Mouse (Mus musculus): ENCODE results near the gene Sh3d19. TPM values are rescaled to one million over a fixed set of nuclear protein-coding genes. Genes with fewer than 3 reads are reported as not detected.
A peak's percentile ranks its signal among the peaks of the same experiment; 100 is the strongest.
"Not testable (repeated sequence)": the region's sequence is repeated elsewhere in the genome, so short reads cannot be mapped to it uniquely, and the experiment has no call there.

Gene Sh3d19
- polyA plus RNA-seq, 1 experiment, result 12.5 TPM

GRCm38 (mm10) chr3:85961134-85961533 is 9.8 kb upstream of the Sh3d19 start:
- H3K4me1 ChIP-seq (ENCODE audit: control insufficient read depth, insufficient read depth, insufficient read length, low read length), result peaks cover 3% of the 10 kb centered on the region; the same call in 1 of the 2 replicates
- no peak overlapping the region for H3K4me3 ChIP-seq (ENCODE audit: insufficient read depth, low read depth, low read length)
- H3K27ac ChIP-seq (replicated peaks; ENCODE audit: low read depth, low read length), result no peak overlapping the region

- peaks cover 3% of the 10 kb centered on the region; the same call in 1 of the 2 replicates for H3K4me1 ChIP-seq (ENCODE audit: control insufficient read depth, insufficient read depth, insufficient read length, low read length)
These were observed 5.4 kb upstream of the Sh3d19 start for GRCm38 (mm10) chr3:85965479-85965878.

GRCm38 (mm10) chr3:85969040-85969439 is 1.9 kb upstream of the Sh3d19 start:
- Histone ChIP-seq H3K27ac (replicated peaks; ENCODE audit: low read depth, low read length) (no peak overlapping the region), H3K4me3 (ENCODE audit: insufficient read depth, low read depth, low read length) (no peak overlapping the region), H3K4me1 (ENCODE audit: control insufficient read depth, insufficient read depth, insufficient read length, low read length) (no peaks in the 10 kb centered on the region)

More at GRCm38 (mm10) chr3:85965479-85965878, 5.4 kb upstream of the Sh3d19 start:
- H3K4me3 ChIP-seq (ENCODE audit: insufficient read depth, low read depth, low read length), result no peak overlapping the region
- no peak overlapping the region for H3K27ac ChIP-seq (replicated peaks; ENCODE audit: low read depth, low read length)

GRCm38 (mm10) chr3:85971599-85971975 is 678 bp downstream of the Sh3d19 start:
- no peaks in the 10 kb centered on the region for H3K4me1 ChIP-seq (ENCODE audit: control insufficient read depth, insufficient read depth, insufficient read length, low read length)
- peak overlapping the region; percentile 81 for H3K4me3 ChIP-seq (ENCODE audit: insufficient read depth, low read depth, low read length)
- H3K27ac ChIP-seq (replicated peaks; ENCODE audit: low read depth, low read length), result no peak overlapping the region

- no peak overlapping the region for H3K27ac ChIP-seq (replicated peaks; ENCODE audit: low read depth, low read length)
- no peak overlapping the region for H3K4me3 ChIP-seq (ENCODE audit: insufficient read depth, low read depth, low read length)
- H3K4me1 ChIP-seq (ENCODE audit: control insufficient read depth, insufficient read depth, insufficient read length, low read length), result no peaks in the 10 kb centered on the region
These were observed 2.6 kb downstream of the Sh3d19 start for GRCm38 (mm10) chr3:85973376-85974140.

GRCm38 (mm10) chr3:85974451-85974850 is 3.5 kb downstream of the Sh3d19 start:
- H3K4me1 ChIP-seq (ENCODE audit: control insufficient read depth, insufficient read depth, insufficient read length, low read length), result no peaks in the 10 kb centered on the region
- no peak overlapping the region; the same call in 1 of the 2 replicates for H3K4me3 ChIP-seq (ENCODE audit: insufficient read depth, low read depth, low read length)
- H3K27ac ChIP-seq (replicated peaks; ENCODE audit: low read depth, low read length), result no peak overlapping the region

GRCm38 (mm10) chr3:85980036-85980435 is 9.1 kb downstream of the Sh3d19 start:
- H3K27ac ChIP-seq (replicated peaks; ENCODE audit: low read depth, low read length), result no peak overlapping the region
- no peak overlapping the region for H3K4me3 ChIP-seq (ENCODE audit: insufficient read depth, low read depth, low read length)
- H3K4me1 ChIP-seq (ENCODE audit: control insufficient read depth, insufficient read depth, insufficient read length, low read length), result no peaks in the 10 kb centered on the region

GRCm38 (mm10) chr3:85981761-85982160 is 10.9 kb downstream of the Sh3d19 start:
- not testable (repeated sequence) for H3K4me1 ChIP-seq (ENCODE audit: control insufficient read depth, insufficient read depth, insufficient read length, low read length); H3K27ac ChIP-seq (replicated peaks; ENCODE audit: low read depth, low read length); H3K4me3 ChIP-seq (ENCODE audit: insufficient read depth, low read depth, low read length)

- Histone ChIP-seq H3K27ac (replicated peaks; ENCODE audit: low read depth, low read length) (no peak overlapping the region), H3K4me1 (ENCODE audit: control insufficient read depth, insufficient read depth, insufficient read length, low read length) (no peaks in the 10 kb centered on the region), H3K4me3 (ENCODE audit: insufficient read depth, low read depth, low read length) (no peak overlapping the region)
These were observed 13.6 kb downstream of the Sh3d19 start for GRCm38 (mm10) chr3:85984537-85984936.

- H3K4me3 ChIP-seq (ENCODE audit: insufficient read depth, low read depth, low read length), result no peak overlapping the region
- no peak overlapping the region for H3K27ac ChIP-seq (replicated peaks; ENCODE audit: low read depth, low read length)
- no peaks in the 10 kb centered on the region for H3K4me1 ChIP-seq (ENCODE audit: control insufficient read depth, insufficient read depth, insufficient read length, low read length)
These were observed 16.3 kb downstream of the Sh3d19 start for GRCm38 (mm10) chr3:85987225-85987624.

GRCm38 (mm10) chr3:85991140-85991801 is 20.4 kb downstream of the Sh3d19 start:
- Histone ChIP-seq H3K4me3 (ENCODE audit: insufficient read depth, low read depth, low read length) (no peak overlapping the region), H3K4me1 (ENCODE audit: control insufficient read depth, insufficient read depth, insufficient read length, low read length) (no peaks in the 10 kb centered on the region), H3K27ac (replicated peaks; ENCODE audit: low read depth, low read length) (no peak overlapping the region)

- Histone ChIP-seq H3K27ac (replicated peaks; ENCODE audit: low read depth, low read length) (no peak overlapping the region), H3K4me1 (ENCODE audit: control insufficient read depth, insufficient read depth, insufficient read length, low read length) (no peaks in the 10 kb centered on the region), H3K4me3 (ENCODE audit: insufficient read depth, low read depth, low read length) (no peak overlapping the region)
These were observed 20.9 kb downstream of the Sh3d19 start for GRCm38 (mm10) chr3:85991802-85992156.

GRCm38 (mm10) chr3:85993744-85994143 is 22.8 kb downstream of the Sh3d19 start:
- Histone ChIP-seq H3K27ac (replicated peaks; ENCODE audit: low read depth, low read length) (no peak overlapping the region), H3K4me3 (ENCODE audit: insufficient read depth, low read depth, low read length) (no peak overlapping the region), H3K4me1 (ENCODE audit: control insufficient read depth, insufficient read depth, insufficient read length, low read length) (no peaks in the 10 kb centered on the region)

GRCm38 (mm10) chr3:85994645-85995044 is 23.7 kb downstream of the Sh3d19 start:
- Histone ChIP-seq H3K27ac (replicated peaks; ENCODE audit: low read depth, low read length) (no peak overlapping the region), H3K4me3 (ENCODE audit: insufficient read depth, low read depth, low read length) (no peak overlapping the region), H3K4me1 (ENCODE audit: control insufficient read depth, insufficient read depth, insufficient read length, low read length) (no peaks in the 10 kb centered on the region)

- Histone ChIP-seq H3K4me3 (ENCODE audit: insufficient read depth, low read depth, low read length) (no peak overlapping the region), H3K27ac (replicated peaks; ENCODE audit: low read depth, low read length) (no peak overlapping the region), H3K4me1 (ENCODE audit: control insufficient read depth, insufficient read depth, insufficient read length, low read length) (no peaks in the 10 kb centered on the region)
These were observed 30.4 kb downstream of the Sh3d19 start for GRCm38 (mm10) chr3:86001271-86001670.

GRCm38 (mm10) chr3:86002423-86002822 is 31.5 kb downstream of the Sh3d19 start, which contains the start of gene Prss48:
Prss48 (minus strand) TSS chr3:86002491.
- Histone ChIP-seq H3K4me3 (ENCODE audit: insufficient read depth, low read depth, low read length) (no peak within 1 kb of the TSS), H3K4me1 (ENCODE audit: control insufficient read depth, insufficient read depth, insufficient read length, low read length) (no peaks in the 10 kb centered on the region), H3K27ac (replicated peaks; ENCODE audit: low read depth, low read length) (no peak within 1 kb of the TSS)
